Mouse (Mus musculus) 3T3-L1 (cell line): Measurements from ENCODE around the gene Secisbp2.
"Not testable (repeated sequence)": the region's sequence is repeated elsewhere in the genome, so short reads cannot be mapped to it uniquely, and the experiment has no call there.

ENCODE experiments used
- DNase-seq: peaks from one replicate; pipeline ENCODE4 v3.0.0-alpha.2; 2015; ENCODE audit warnings: low read depth, low spot score

Secisbp2 gene

DNA sequence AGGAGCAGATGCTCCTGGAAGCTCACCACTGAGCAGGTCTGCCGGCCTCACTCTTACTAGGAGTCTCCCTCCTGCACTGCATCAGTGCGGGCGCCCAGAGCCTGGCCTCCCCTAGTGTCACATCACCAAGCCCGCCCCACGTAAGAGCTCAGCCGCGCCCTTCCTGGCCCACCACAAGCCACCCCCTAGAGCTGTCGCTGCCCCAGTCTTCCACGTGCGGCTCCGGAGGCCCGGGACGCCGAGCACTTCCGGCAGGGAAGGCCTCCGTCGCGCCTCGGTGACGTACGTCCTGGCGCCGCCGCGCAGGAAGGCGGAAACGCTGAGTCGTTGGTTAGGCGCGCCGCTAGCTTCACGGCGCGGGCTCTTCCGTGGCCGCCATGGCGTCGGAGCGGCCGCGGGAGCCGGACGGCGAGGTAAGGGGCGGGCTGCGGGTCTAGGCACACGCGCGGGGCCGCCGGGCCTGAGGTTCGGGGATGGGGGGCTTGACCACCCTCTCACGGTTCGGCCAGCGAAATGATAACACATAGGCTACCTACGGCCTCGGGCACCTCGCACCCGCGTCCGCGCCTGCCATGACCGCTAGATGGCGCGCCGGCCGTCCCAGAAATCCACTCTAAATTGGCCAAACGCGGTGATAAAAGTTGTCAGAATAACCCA is at the start of gene Secisbp2:
Gene Secisbp2, plus strand, starts transcription at position 290 of the 657 bp plus-strand sequence.
- DNase-seq, result peak; percentile 84

DNA sequence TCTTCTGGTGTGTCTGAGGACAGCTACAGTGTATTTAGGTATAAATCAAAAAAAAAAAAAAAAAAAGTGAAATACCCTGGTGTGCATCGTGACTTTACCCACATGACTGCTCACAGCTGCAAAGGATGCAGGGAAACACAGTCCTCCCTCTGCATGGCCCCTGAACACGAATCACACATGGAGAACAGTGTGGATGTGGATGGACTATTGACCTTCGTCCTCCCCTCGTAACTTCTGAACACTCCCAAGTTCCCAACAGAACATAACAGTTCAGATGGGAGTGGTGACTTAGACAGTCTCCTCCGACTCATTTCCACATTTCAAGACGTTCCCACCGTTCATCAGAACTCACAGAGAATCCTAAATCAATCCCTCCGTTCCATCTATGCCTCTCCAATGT is 48.7 kb upstream of the Secisbp2 start:
- DNase-seq, result no peak

DNA sequence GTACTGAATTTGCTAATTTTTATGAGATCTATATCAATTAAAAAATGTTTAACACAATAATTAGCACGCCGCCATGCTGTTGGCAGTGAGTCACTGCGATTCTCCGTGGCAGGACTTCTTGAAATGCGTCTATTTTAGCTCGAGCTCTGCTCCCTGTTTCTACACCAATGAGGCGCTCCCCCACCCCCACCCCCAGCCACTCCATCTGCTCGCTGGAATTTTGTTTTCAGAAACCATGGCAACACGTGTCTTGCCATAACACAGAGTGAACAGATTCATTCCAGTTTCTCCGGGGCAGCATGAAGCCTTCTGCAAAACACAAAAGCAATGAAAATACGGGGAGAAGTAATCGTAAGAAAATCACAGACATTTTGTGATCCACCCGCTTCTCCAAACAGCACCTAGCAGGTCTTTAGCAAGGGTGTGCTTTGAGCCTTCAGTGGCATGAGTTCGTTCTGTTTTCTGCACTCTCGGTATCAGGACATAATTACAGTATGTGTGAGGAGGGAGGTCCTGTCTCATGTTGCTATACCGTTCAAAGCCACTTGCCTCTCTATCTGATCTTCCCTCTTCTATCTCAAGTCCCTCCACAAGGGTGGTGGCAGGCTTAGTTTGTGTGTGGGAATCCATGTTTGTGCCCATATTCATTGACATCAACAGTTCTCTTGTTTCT is 48.1 kb upstream of the Secisbp2 start:
- no peak for DNase-seq

DNA sequence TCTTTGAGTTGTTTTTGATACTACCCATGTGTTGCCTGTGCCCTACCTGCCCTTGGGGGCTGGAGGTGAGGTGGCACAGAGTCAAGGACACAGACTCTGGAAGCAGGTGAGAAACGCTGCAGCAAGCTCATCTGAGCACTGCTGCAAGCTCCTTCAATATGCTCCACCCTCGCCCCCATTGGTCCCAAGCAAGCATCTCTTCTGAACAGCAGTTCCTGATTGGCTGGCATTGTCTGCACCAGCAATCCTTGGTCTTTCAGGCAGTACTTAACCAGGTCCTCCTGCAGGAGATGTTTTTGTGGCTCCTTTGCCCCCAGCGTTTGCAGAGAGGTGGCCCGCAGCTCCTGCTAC is 47.6 kb upstream of the Secisbp2 start:
- DNase-seq, result no peak

DNA sequence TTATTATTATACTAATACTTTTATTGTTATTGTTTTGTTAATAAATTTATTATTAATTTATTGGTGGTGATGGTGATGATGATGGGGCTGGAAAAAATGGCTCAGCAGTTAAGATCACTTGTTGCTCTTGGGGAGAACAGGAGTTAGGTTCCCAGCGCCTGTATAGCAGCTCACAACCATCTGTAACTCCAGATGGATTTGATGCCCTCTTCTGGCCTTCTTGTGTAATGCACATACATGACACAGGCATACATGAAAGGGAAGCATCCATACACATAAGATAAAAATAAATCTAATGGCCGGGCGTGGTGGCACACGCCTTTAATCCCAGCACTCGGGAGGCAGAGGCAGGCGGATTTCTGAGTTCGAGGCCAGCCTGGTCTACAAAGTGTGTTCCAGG is 42.3 kb upstream of the Secisbp2 start:
- DNase-seq, result peak; percentile 8

DNA sequence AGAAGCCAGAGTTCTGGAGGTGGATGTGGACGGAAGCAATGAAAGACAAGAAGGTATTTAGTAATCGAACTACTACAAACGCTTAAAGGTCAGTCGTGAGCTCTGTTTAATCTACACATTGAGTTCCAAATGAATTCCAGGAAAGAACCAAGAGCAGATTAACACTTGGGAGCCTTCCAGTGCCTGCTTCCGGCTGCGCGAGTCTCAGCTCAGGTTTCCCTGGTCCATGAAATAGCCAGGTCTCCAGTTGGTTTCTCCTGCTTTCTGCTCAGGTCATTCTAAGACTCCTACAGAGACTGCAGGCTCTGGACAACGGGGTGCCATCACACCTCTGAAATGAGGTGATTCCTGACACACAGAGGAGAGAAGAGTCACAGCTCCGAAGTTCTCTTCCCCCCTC is 40.4 kb upstream of the Secisbp2 start:
- no peak for DNase-seq

DNA sequence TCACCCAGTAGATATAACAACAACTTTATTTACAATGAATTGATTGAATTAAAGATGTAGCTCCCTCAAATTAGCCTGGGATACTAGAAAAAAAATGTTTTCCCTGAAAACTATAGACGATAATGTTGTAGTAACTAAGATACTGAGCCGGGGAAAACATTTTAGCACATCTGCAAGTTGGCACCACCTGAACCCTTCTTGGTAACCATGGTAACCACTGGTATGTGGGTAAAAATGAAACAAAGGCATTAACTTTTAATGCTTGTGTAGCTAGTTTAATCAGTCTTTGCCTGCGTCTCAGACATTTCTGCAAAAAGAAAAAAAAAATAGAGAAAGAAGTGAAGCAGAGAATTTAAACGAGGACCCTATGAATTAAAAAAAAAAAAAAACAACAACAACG is 40.0 kb upstream of the Secisbp2 start:
- DNase-seq, result no peak

DNA sequence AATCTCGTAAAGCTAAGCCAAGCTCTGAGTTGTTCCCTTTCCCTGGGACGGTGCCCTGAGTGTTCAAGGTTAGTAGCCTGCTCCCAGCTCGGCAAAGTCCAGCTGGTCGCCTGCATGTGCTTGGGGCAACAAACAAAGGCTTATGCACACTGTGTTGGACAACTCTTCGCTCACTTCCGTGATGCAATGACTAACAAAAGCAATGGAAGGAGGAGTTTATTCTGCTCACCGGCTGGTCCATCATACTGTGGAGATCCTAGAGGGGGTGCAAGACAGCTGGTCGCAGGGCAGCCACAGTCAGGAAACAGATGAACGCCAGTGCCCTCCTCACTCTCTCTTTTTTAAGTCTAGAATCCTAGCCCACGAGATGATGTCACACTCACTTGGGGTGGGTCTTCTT is 35.7 kb upstream of the Secisbp2 start:
- DNase-seq, result no peak

DNA sequence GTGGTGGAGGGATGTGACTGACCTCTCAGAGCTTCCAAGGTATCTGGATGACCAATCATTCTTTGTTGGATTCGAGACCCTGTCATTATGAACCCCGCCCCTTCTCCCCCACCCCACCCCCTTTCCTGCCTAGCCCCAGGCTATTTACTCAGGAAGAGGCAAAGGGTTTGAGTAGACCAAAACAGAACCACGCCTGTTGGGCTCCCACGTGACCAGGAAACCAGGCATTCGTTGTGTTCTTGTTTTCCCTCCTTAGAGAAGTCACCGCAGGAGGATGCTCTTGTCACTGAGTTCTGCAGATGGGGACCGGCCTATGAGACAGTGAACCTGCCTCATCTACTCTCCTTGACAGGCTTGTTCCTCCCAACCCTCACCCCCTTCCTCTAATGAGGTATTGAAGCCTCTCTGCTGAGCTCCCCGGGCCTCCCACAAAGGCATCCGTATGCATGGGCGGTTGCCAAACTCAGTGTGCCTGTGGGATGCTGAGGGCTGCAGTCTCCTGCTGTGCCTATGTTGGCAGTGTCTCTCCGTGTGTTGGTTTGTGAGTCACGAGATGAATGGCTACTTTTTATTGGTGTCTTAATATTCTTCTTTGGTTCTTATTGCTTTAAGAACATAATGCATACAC is 35.0 kb upstream of the Secisbp2 start:
- DNase-seq, result peak; percentile 42

DNA sequence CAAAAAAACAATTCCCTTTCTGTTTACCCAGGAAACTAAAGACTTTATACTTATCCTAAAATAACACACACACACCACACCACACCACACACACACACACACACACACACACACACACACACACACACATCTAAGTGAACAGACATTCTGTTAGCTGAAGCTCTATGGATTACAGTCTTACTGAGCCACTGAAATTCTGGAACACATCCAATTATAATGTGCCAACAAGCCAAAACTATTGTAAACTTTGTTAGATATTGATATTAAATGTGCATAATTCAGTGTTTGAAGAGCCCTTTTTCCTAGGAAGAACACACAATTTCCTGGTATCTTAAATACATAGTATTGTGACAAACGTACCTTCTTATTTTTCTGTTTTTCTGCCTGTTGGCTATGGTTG is 34.2 kb upstream of the Secisbp2 start:
- no peak for DNase-seq

DNA sequence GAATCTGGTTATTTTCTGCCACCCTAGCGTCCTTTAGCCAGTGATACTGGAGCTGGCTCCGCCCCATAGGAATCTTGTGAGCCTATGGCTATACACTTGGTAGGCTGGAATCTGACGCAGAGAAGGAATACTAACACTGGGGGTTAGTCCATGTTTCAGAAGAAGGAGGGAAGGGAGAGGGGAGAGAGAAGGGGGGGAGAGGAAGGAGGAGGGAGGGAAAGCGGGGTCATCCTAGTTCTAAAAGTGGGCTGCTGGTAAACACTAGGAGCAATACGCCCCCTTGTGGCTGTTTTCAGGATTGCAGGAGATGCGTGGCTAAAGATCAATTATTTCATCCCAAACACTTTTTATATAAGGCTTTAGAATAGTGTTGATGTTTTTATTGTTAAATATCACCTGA is 33.6 kb upstream of the Secisbp2 start:
- DNase-seq, result peak; percentile 49

DNA sequence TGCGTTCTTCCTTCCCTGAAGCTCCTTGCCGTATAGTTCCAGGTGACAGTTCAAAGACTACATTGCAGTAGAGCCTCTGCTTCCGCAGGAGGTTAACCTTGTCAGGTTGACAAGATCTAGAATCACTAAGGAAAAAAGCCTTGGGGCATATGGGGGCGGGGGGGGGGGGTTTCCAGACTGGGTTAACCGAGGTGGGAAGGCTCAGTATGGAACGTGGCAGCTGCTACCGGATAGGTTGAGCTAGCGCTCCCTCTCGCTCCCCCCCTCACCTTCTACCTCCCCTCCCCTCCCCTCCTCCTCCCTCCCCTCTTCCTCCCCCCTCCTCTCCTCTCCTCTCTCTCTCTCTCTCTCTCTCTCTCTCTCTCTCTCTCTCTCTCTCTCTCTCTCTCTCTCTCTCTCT is 32.9 kb upstream of the Secisbp2 start:
- DNase-seq, result no peak

DNA sequence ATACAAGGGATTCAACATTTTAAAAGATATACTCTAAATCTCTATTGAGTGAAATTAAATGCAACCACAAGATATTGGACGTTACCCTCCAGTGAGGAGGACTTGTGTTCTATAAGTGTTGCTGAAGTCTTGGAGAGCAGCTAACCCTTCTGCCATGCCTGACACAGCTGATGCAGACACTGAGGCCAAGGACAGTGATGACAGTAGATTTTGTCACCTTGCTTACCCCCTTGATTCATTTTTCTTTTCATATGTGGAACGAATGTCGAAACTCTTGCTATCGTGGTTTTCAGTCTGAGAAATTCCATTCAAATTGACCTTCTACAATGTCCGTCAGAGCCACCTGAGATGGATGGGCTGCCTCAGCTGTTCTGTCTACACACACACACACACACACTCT is 28.9 kb upstream of the Secisbp2 start:
- DNase-seq, result no peak

DNA sequence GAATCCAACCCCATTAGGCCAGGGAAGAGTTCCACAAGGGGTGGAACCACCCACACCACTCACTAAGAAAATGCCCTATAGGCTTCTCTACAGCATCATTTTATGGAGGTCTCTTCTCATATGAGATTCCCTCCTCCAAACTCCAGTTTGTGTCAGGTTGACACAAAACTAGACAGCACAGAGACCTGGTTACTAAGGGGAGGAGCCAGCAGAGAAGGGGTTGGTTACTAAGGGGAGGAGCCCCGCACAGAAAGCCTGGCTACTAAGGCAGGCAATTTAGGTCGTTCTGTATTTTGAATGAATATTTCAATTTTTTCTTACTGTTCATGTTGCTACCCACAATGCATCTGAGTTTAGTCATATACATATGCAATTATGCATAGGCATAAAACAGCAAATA is 27.8 kb upstream of the Secisbp2 start:
- no peak for DNase-seq

DNA sequence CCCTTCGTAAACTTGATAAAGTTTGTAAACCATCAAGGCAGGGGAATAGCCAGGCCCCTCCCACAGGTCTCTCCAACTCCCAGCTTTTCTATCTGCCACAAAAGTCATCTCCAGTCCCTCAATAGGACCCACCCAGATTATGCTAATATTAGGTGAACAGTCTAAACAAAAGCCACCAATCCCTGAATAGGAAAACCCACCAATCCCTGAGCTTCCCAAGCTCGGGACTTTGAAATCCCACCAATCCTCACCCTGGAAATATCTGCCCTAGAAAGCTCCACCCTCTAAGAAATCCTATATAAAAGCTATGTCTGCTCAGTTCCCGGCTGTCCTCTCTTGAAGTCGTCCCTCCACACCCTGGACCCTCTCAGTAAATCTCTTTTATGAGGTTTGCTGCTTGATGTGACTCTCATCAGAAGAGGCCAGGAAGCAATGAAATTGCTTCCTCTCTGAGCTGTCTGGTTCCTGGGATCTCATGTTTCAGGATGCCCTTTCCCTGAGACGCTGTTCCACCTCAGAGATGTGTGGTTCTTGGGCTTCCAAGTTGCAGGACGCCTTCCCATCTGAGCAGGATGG is 23.1 kb upstream of the Secisbp2 start:
- no peak for DNase-seq

DNA sequence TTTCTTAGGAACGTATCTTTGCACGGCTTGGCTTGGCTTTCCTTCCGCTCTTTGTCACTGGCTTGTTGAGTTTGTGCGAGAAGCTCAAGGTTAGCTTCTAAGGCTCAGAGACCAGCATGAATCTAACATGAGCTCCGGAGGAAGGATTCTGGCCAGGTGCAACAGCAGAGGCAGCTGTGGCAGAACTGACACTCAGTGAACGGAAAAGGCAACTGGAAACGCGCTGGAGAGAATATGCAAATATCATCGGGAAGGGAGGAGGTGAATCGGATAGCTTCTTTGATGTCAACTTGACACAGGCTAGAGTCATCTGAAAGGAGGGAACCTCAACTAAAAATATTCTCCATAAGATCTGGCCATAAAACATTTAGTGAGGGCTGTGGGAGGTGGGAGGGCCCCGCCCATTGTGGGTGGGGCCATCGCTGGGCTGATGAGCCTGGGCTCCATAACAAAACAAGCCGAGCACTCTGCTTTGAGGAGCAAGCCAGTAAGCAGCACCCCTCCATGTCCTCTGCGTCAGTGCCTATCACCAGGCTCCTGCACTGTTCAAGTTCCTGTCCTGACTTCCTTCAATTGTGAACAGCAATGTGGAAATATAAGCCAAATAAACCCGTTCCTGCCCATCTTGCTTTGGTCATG is 20.0 kb upstream of the Secisbp2 start:
- DNase-seq, result no peak

DNA sequence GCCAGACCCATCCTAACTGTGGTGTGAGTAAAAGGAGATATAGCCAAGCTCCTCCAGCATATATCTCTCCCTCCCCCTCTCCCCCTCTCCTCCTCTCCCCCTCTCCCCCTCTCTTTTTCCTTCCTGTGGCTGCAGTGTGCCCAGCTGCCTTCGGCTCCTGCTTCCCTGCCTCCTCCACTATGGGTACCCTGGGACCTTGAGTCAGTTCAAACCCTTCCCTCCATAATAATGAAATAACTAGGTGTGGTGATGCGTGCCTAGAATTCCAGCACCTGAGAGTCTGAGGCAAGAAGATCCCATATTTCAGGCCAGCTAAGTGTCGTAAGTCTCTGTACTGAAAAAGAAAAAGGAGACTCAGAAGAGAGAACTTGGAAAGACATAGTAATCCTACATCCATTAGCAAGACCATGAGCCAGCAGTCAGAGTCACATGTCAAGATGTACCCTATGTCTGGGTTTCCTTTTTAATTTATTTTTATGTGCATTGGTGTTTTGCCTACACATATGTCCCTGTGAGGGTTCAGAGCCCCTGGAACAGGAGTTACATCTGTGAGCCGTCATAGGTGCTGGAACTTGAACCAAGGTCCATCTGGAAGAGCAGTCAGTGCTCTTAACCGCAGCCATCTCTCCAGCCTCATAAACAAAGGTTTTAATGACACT is 18.8 kb upstream of the Secisbp2 start:
- no peak for DNase-seq

DNA sequence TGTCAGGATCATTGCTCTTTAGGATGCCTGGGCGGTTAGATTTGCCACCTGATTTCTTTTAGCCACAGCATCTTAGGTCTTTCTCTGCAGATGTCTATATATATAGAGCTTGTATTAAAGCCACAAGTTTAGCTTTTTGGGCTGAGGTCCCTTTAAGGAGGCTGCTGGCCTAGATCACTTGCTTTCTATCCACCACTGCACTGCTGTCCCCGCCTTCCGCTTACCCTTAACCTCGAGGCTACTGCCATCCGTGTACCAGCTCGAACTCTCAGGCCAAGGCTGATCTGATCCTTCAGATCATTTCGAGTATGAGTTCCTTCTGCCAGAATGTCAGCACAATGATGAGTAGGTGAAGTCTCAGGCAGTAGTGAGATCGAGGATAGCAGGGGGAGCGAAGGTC is 16.1 kb upstream of the Secisbp2 start:
- DNase-seq, result not testable (repeated sequence)

DNA sequence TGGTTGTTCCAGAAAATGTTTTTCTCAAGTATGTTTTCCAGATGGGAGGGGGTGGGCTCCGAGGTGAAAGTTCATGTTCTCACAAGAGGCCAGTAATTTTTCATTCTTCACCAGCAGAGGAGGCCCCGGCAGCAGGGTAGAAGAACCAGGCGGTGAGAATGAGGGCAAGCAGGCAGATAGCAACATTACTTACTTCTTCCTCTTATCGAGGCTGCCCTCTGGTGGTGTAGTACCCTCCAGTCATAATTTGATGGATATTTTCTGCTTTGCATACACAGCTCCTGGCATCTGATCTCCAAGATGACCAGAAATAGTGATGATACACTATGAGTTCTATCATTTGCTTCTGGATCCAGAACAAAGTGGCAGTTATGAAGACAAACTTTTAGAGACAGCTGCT is 12.5 kb upstream of the Secisbp2 start:
- DNase-seq, result peak; percentile 22

DNA sequence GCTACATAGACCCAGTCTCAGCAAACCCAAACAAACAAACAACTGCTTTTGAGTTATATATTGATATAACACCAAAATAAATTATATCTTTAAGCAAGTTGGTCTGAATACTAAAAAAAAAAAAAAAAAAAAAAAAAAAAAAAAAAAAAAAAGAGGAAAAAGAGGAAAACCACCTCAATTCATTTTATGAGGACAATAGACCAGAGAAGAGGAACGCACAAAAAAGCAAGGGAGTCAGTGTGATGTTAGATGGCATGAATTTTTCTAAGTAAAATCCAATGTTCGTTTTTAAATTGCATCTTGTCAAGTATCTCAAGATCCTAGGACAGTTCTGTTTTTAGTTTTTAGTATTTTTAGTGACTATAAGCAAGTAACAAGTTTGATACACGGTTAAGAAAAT is 10.1 kb upstream of the Secisbp2 start:
- no peak for DNase-seq

DNA sequence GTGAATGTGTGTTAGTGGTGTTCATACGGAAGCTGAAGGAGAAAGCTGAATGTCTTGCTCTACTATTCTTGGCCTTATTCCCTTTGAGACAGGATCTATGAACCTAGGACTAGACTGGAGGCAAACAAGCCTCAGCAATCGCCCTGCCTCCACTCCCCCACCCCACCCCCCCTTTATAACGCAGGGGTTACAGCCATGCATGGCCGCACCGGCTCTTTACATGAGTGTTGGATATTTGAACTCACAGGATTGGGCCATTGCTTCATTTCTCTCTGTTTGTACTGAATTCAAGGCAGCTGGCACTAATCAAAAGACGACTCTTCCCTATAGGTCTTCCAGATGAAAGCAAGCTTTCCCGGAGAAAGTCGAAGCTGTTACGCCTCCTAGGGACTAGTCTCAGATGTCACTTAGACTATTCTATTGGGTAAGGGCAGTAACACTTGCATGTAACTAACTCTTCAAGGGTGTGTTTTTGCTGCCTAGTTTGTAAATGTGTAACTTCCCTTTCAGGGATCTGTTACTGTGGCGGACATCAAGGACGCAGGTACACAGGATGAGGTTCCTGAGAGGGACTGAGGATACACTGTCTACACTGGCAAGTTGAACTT is 9.2 kb upstream of the Secisbp2 start:
- no peak for DNase-seq
